24 mouse cellular contexts compared by ENCODE assay signal in the genomic region with DNA sequence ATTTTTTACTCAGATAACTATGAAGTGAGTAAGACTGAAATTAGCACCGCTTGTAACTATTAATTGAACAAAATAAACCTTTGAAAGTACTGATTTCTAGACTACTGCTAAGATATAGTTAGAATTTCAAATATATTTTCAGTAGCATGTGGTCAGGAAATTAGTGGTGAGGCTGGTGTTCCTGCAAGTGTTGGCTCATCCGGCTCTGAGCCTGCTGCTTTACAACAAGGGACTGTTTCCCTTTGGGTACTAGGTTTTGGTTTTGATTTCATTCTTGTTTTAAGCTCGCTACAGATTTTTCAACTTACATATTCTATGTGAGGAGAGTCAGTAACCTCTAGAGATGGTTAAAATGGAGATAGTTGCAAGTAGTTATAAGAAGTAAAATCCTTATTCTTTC.
DNase-seq lines count a peak whose midpoint lies in the region; ATAC-seq and TF ChIP-seq lines count a peak whose summit lies in the region.
"Had no signal": no experiment of that assay in that cellular context is flagged by ENCODE, and none has a peak within 500 bp of the region (broad histone marks: within the 10 kb centered on the region; RNA-seq: fewer than 3 reads in every experiment).

No protein-coding gene starts in this region.

- dilution Hi-C loops in CH12.LX (cut with MboI; ENCODE audit: extremely low pct_ligation_motif_present, extremely low pct_unique_long_range_greater_than_20kb, low sequenced_read_pairs), result no loop called here

- no peak overlapping the region for H3K27ac ChIP-seq in midbrain, embryonic 11.5 days (ENCODE audit: low read depth, low read length)
- H3K27ac ChIP-seq in midbrain, postnatal 0 days (ENCODE audit: low read depth, low read length), result no peak overlapping the region
- H3K27ac ChIP-seq in CH12.LX (ENCODE audit: insufficient read depth, low read depth), result no peak overlapping the region
- H3K27ac ChIP-seq: heart, embryonic 10.5 days; hindbrain, embryonic 14.5 days; limb, embryonic 15.5 days; midbrain, embryonic 15.5 days; neural tube, embryonic 12.5 days had no signal

- in situ Hi-C loops in CH12.LX (cut with MboI; ENCODE audit: low pct_ligation_motif_present, low pct_unique_long_range_greater_than_20kb, low sequenced_read_pairs), result loop anchor here (10.0 kb wide), 1 partner anchor 254 kb away; no protein-coding TSS in a partner anchor

- H3K36me3 ChIP-seq in midbrain, embryonic 11.5 days (ENCODE audit: control insufficient read depth, insufficient read depth, low read length), result no peaks in the 10 kb centered on the region
- no peaks in the 10 kb centered on the region for H3K36me3 ChIP-seq in midbrain, postnatal 0 days (ENCODE audit: insufficient read depth, low read length)
- H3K36me3 ChIP-seq in CH12.LX (replicated peaks in 1 of 2; ENCODE audit: control insufficient read depth in 1 of 2, insufficient read depth in 1 of 2, low read length in 1 of 2), result peaks cover 0 to 2% of the 10 kb centered on the region in 2 experiments
- H3K36me3 ChIP-seq: heart, embryonic 10.5 days; limb, embryonic 15.5 days; midbrain, embryonic 15.5 days; neural tube, embryonic 12.5 days had no signal

- 0 out of 2 replicates have a peak, but pooled peaks cover 2% of the 10 kb centered on the region for H3K79me2 ChIP-seq in CH12.LX (replicated peaks; ENCODE audit: control insufficient read depth, extremely low read depth, insufficient read depth, poor library complexity, severe bottlenecking)

- H3K9ac ChIP-seq in midbrain, embryonic 11.5 days (ENCODE audit: low read length), result no peak overlapping the region
- H3K9ac ChIP-seq in midbrain, postnatal 0 days (replicated peaks; ENCODE audit: low read length, poor library complexity, severe bottlenecking), result no peak overlapping the region
- peak overlapping the region; percentile 48; the same call in 1 of the 2 replicates for H3K9ac ChIP-seq in CH12.LX (ENCODE audit: insufficient read depth, low read depth)
- H3K9ac ChIP-seq: forebrain, postnatal 0 days; hindbrain, embryonic 14.5 days; limb, embryonic 15.5 days; midbrain, embryonic 15.5 days; neural tube, embryonic 12.5 days had no signal

- no peaks in the 10 kb centered on the region for H3K27me3 ChIP-seq in midbrain, embryonic 11.5 days (ENCODE audit: control insufficient read depth, insufficient read depth, low read length)
- H3K27me3 ChIP-seq in midbrain, postnatal 0 days (ENCODE audit: insufficient read depth, low read length), result no peaks in the 10 kb centered on the region
- H3K27me3 ChIP-seq in CH12.LX (replicated peaks), result no peaks in the 10 kb centered on the region
- H3K27me3 ChIP-seq: limb, embryonic 15.5 days; midbrain, embryonic 15.5 days; neural tube, embryonic 12.5 days; Patski had no signal

- peak; percentile 56; the same call in 1 of the 2 replicates for TF ChIP-seq EP300 in CH12.LX (IDR thresholded peaks at IDR 0.05; ENCODE audit: low read length)

- DNase-seq in midbrain, embryonic 11.5 days (ENCODE audit: low spot score, missing footprints), result peak; percentile 41
- no peak for DNase-seq in midbrain, postnatal 0 days (ENCODE audit: low spot score)
- peak; percentile 71 for DNase-seq in CH12.LX (ENCODE audit: extremely low read depth)
- no peak for DNase-seq in spleen, postnatal 10 days (ENCODE audit: low spot score in 2 of 2)
- no peak for DNase-seq in cerebellum, adult 8-10 months
- DNase-seq in kidney, adult 9 months, result no peak
- DNase-seq: adrenal gland, postnatal 36 days; cerebellum, adult 9-10 months; embryo, embryonic 11 days; forebrain, postnatal 0 days; gastrocnemius, postnatal 10 days; heart, postnatal 14 days; kidney, adult 18-20 months; kidney, postnatal 4 days; lung, postnatal 10 days; thymus, postnatal 25 days had no signal

- H3K4me1 ChIP-seq in midbrain, embryonic 11.5 days (ENCODE audit: control insufficient read depth, insufficient read depth, low read length), result peaks cover 8% of the 10 kb centered on the region
- no peaks in the 10 kb centered on the region for H3K4me1 ChIP-seq in midbrain, postnatal 0 days (ENCODE audit: insufficient read depth, low read length)
- H3K4me1 ChIP-seq in CH12.LX (ENCODE audit: control insufficient read depth in 1 of 2, insufficient read depth in 2 of 2), result peaks cover 2 to 16% of the 10 kb centered on the region in 2 experiments; a peak in 3 of 4 replicates
- H3K4me1 ChIP-seq: heart, embryonic 10.5 days; limb, embryonic 15.5 days; midbrain, embryonic 15.5 days; neural tube, embryonic 12.5 days had no signal

- peak; percentile 28; the same call in 1 of the 2 replicates for TF ChIP-seq POLR2A in CH12.LX (IDR thresholded peaks at IDR 0.05; ENCODE audit: low read depth, low read length)

- 62% methylated on average over 3 of the region's 3 CpGs for WGBS in midbrain, embryonic 11.5 days
- WGBS in midbrain, postnatal 0 days, result 71% methylated on average over 3 of the region's 3 CpGs

- no peak overlapping the region for H3K4me3 ChIP-seq in midbrain, embryonic 11.5 days (ENCODE audit: low read depth, low read length)
- no peak overlapping the region for H3K4me3 ChIP-seq in midbrain, postnatal 0 days (ENCODE audit: low read depth, low read length)
- H3K4me3 ChIP-seq in CH12.LX (replicated peaks in 1 of 3; ENCODE audit: low read depth in 2 of 3, low read length in 2 of 3, poor library complexity in 1 of 3), result peak overlapping the region in 2 of 3 experiments; percentile 35 to 77
- H3K4me3 ChIP-seq: heart, embryonic 10.5 days; limb, embryonic 15.5 days; midbrain, embryonic 15.5 days; neural tube, embryonic 12.5 days had no signal

- no peak overlapping the region for H3K4me2 ChIP-seq in midbrain, embryonic 11.5 days
- no peak overlapping the region for H3K4me2 ChIP-seq in midbrain, postnatal 0 days (ENCODE audit: low read depth, low read length, poor library complexity, severe bottlenecking)
- no peak overlapping the region for H3K4me2 ChIP-seq in CH12.LX (ENCODE audit: insufficient read depth, low read depth, poor library complexity, severe bottlenecking)
- H3K4me2 ChIP-seq: hindbrain, embryonic 14.5 days; limb, embryonic 15.5 days; midbrain, embryonic 15.5 days; neural tube, embryonic 12.5 days had no signal

- no peak for TF ChIP-seq CTCF in midbrain, postnatal 0 days (IDR thresholded peaks at IDR 0.05)
- TF ChIP-seq CTCF in CH12.LX (conservative IDR thresholded peaks at IDR 0.05 in 1 of 2, IDR thresholded peaks at IDR 0.05 in 1 of 2; ENCODE audit: low read depth in 2 of 2, low read length in 2 of 2), result no peak

- no peaks in the 10 kb centered on the region for H3K9me3 ChIP-seq in midbrain, embryonic 11.5 days (ENCODE audit: control insufficient read depth, low read length)
- H3K9me3 ChIP-seq in midbrain, postnatal 0 days (ENCODE audit: low read length), result no peaks in the 10 kb centered on the region
- no peaks in the 10 kb centered on the region for H3K9me3 ChIP-seq in CH12.LX (replicated peaks; ENCODE audit: low read length)
- H3K9me3 ChIP-seq: heart, embryonic 10.5 days; limb, embryonic 15.5 days; midbrain, embryonic 15.5 days; neural tube, embryonic 12.5 days had no signal

- no peak for TF ChIP-seq RAD21 in CH12.LX (IDR thresholded peaks at IDR 0.05; ENCODE audit: low read depth, low read length)

- ATAC-seq in midbrain, embryonic 11.5 days (ENCODE audit: low FRiP score), result no peak
- ATAC-seq in midbrain, postnatal 0 days (ENCODE audit: low FRiP score), result no peak
- ATAC-seq in inflammation-experienced regulatory T-cells, adult 6 months, result peak; percentile 97
- peak; percentile 55; the same call in 1 of the 2 replicates for ATAC-seq in neutrophil, adult 5-6 weeks (ENCODE audit: extremely low read depth, insufficient number of reproducible peaks, low FRiP score, poor library complexity, severe bottlenecking)
- ATAC-seq: forebrain, postnatal 0 days; midbrain, embryonic 15.5 days; Patski had no signal

TF ChIP-seq in CH12.LX, 34 proteins besides CTCF, POLR2A, EP300 and RAD21 (continues in another document):
- no peak for TF ChIP-seq MAZ (IDR thresholded peaks at IDR 0.05; ENCODE audit: low read depth, low read length)
- TF ChIP-seq E2F4 (IDR thresholded peaks at IDR 0.05; ENCODE audit: insufficient replicate concordance, low read depth, low read length), result no peak
- no peak for TF ChIP-seq BHLHE40 (IDR thresholded peaks at IDR 0.05; ENCODE audit: low read depth, low read length)
- peak; percentile 50; the same call in 1 of the 2 replicates for TF ChIP-seq MYC (IDR thresholded peaks at IDR 0.05; ENCODE audit: low read depth, low read length)
- TF ChIP-seq USF1 (IDR thresholded peaks at IDR 0.05; ENCODE audit: low read depth, low read length), result no peak
- no peak for TF ChIP-seq USF2 (conservative IDR thresholded peaks at IDR 0.05; ENCODE audit: low read depth, low read length)
- TF ChIP-seq TBP (conservative IDR thresholded peaks at IDR 0.05; ENCODE audit: low read depth, low read length), result 0 out of 2 replicates have a peak, but pooled peaks have one; percentile 23
- no peak for TF ChIP-seq RCOR1 (conservative IDR thresholded peaks at IDR 0.05; ENCODE audit: low read depth, low read length)
- peak; percentile 47; the same call in 1 of the 2 replicates for TF ChIP-seq IRF4 (IDR thresholded peaks at IDR 0.05; ENCODE audit: low read depth, low read length)
- peak; percentile 52; the same call in 1 of the 2 replicates for TF ChIP-seq MAX (IDR thresholded peaks at IDR 0.05; ENCODE audit: low read length)
- TF ChIP-seq NELFE (IDR thresholded peaks at IDR 0.05; ENCODE audit: low read depth, low read length), result no peak
- TF ChIP-seq MAFK (IDR thresholded peaks at IDR 0.05; ENCODE audit: insufficient replicate concordance, low read length), result no peak
- TF ChIP-seq ZKSCAN1 (IDR thresholded peaks at IDR 0.05; ENCODE audit: borderline replicate concordance, low read depth, low read length), result no peak
- no peak for TF ChIP-seq KAT2A (IDR thresholded peaks at IDR 0.05; ENCODE audit: insufficient replicate concordance, low read length)
- TF ChIP-seq ELF1 (IDR thresholded peaks at IDR 0.05; ENCODE audit: low read depth, low read length), result no peak
- TF ChIP-seq POLR2AphosphoS2 (IDR thresholded peaks at IDR 0.05; ENCODE audit: low read depth, low read length), result no peak
- peak; percentile 35; the same call in 1 of the 2 replicates for TF ChIP-seq MEF2A (IDR thresholded peaks at IDR 0.05; ENCODE audit: borderline replicate concordance, low read depth, low read length)
- no peak for TF ChIP-seq MXI1 (IDR thresholded peaks at IDR 0.05; ENCODE audit: low read depth, low read length)
- no peak for TF ChIP-seq GABPA (IDR thresholded peaks at IDR 0.05; ENCODE audit: insufficient replicate concordance, low read depth, low read length)
- TF ChIP-seq SIN3A (IDR thresholded peaks at IDR 0.05; ENCODE audit: low read length), result no peak
- no peak for TF ChIP-seq CHD2 (IDR thresholded peaks at IDR 0.05; ENCODE audit: low read length)
- no peak for TF ChIP-seq UBTF (IDR thresholded peaks at IDR 0.05; ENCODE audit: low read depth, low read length)
- TF ChIP-seq ZC3H11A (IDR thresholded peaks at IDR 0.05; ENCODE audit: low read depth, low read length), result no peak
- TF ChIP-seq SMC3 (IDR thresholded peaks at IDR 0.05; ENCODE audit: low read depth, low read length), result no peak
- no peak for TF ChIP-seq CHD1 (IDR thresholded peaks at IDR 0.05; ENCODE audit: low read depth, low read length)

Comparison
In these comparisons a context has a peak if more than half of its experiments do, and no peak if none do; other contexts are left out.
1. DNase-seq: peak in midbrain, embryonic 11.5 days (single experiment) and CH12.LX (single experiment); none in midbrain, postnatal 0 days (single experiment), spleen, postnatal 10 days (0 of 2), cerebellum, adult 8-10 months (single experiment) and kidney, adult 9 months (single experiment).
2. ATAC-seq: peak in inflammation-experienced regulatory T-cells, adult 6 months (single experiment) and neutrophil, adult 5-6 weeks (single experiment); none in midbrain, embryonic 11.5 days (single experiment) and midbrain, postnatal 0 days (single experiment).
3. H3K4me3 ChIP-seq: peak in CH12.LX (2 of 3); none in midbrain, embryonic 11.5 days (single experiment) and midbrain, postnatal 0 days (single experiment).